Mouse (Mus musculus): ENCODE measurements around the gene Hs3st3b1. TPM values are rescaled to one million over a fixed set of nuclear protein-coding genes. Genes with fewer than 3 reads are reported as not detected.

Hs3st3b1 gene
- 6.1 and 7.7 TPM in 2 replicates for polyA plus RNA-seq (2012; rRNA removed)

GRCm38 (mm10) chr11:63922091-63922621 is at the start of gene Hs3st3b1:
Gene Hs3st3b1, minus strand, starts transcription at chr11:63922290.

Other genes starting within 250 kb of the Hs3st3b1 start
- 4.6 and 4.8 TPM in 2 replicates for gene Cox10, start 157.2 kb upstream of the Hs3st3b1 start, polyA plus RNA-seq (2012; rRNA removed)